Mouse (Mus musculus) 416B (cell line): ENCODE measurements at regions not wholly inside any gene's neighbourhood (a gene's known extent, or its start where the extent isn't known, plus 50 kb on each side); places are given as distances from the start of the nearest gene placed in this dataset.

ENCODE experiments used
- DNase-seq: peaks from one replicate; pipeline ENCODE4 v3.0.0; 2011; ENCODE audit warnings: low read depth

GRCm38 (mm10) chr1:89207306-89207705, 137.1 kb downstream of the Sh3bp4 start:
- peak; percentile 13 for DNase-seq

GRCm38 (mm10) chr1:89211116-89211515, 140.9 kb downstream of the Sh3bp4 start:
- DNase-seq = no peak

GRCm38 (mm10) chr1:89228426-89228825, 158.2 kb downstream of the Sh3bp4 start:
- no peak for DNase-seq

GRCm38 (mm10) chr1:89231756-89232155, 161.5 kb downstream of the Sh3bp4 start:
- DNase-seq = no peak

GRCm38 (mm10) chr1:89232391-89232790, 162.2 kb downstream of the Sh3bp4 start:
- no peak for DNase-seq

- DNase-seq = no peak
Measured at GRCm38 (mm10) chr1:89234895-89235294, 164.7 kb downstream of the Sh3bp4 start.

GRCm38 (mm10) chr1:89235296-89235695, 165.1 kb downstream of the Sh3bp4 start:
- peak; percentile 90 for DNase-seq

GRCm38 (mm10) chr1:89237696-89238095, 167.5 kb downstream of the Sh3bp4 start:
- no peak for DNase-seq

GRCm38 (mm10) chr1:89244598-89244997, 174.4 kb downstream of the Sh3bp4 start:
- DNase-seq = no peak

- no peak for DNase-seq
Measured at GRCm38 (mm10) chr1:89245202-89246003, 175.2 kb downstream of the Sh3bp4 start.

GRCm38 (mm10) chr1:89251753-89252152, 181.5 kb downstream of the Sh3bp4 start:
- DNase-seq = no peak

- peak; percentile 18 for DNase-seq
Measured at GRCm38 (mm10) chr1:89252528-89252927, 182.3 kb downstream of the Sh3bp4 start.

- no peak for DNase-seq
Measured at GRCm38 (mm10) chr1:89257945-89258344, 187.7 kb downstream of the Sh3bp4 start.

- peak; percentile 5 for DNase-seq
Measured at GRCm38 (mm10) chr1:89265771-89266170, 188.8 kb upstream of the Agap1 start.

- DNase-seq = no peak
Measured at GRCm38 (mm10) chr1:89268806-89269205, 185.8 kb upstream of the Agap1 start.

- peak; percentile 6 for DNase-seq
Measured at GRCm38 (mm10) chr1:89271743-89272142, 182.9 kb upstream of the Agap1 start.

- DNase-seq = no peak
Measured at GRCm38 (mm10) chr1:89273021-89273420, 181.6 kb upstream of the Agap1 start.

GRCm38 (mm10) chr1:89273786-89274362, 180.7 kb upstream of the Agap1 start:
- DNase-seq = no peak

GRCm38 (mm10) chr1:89279382-89279781, 175.2 kb upstream of the Agap1 start:
- no peak for DNase-seq

- no peak for DNase-seq
Measured at GRCm38 (mm10) chr1:89281107-89281655, 173.4 kb upstream of the Agap1 start.

- DNase-seq = no peak
Measured at GRCm38 (mm10) chr1:89285041-89285440, 169.6 kb upstream of the Agap1 start.

GRCm38 (mm10) chr1:89287136-89287795, 167.3 kb upstream of the Agap1 start:
- DNase-seq = no peak

GRCm38 (mm10) chr1:89288001-89288400, 166.6 kb upstream of the Agap1 start:
- DNase-seq = no peak
